Mouse (Mus musculus): Measurements from ENCODE around the gene Slc35e3. TPM values are rescaled to one million over a fixed set of nuclear protein-coding genes. Genes with fewer than 3 reads are reported as not detected.
"Not testable (repeated sequence)": the region's sequence is repeated elsewhere in the genome, so short reads cannot be mapped to it uniquely, and the experiment has no call there.

The Slc35e3 gene
- polyA plus RNA-seq, 1 experiment, result not detected

DNA sequence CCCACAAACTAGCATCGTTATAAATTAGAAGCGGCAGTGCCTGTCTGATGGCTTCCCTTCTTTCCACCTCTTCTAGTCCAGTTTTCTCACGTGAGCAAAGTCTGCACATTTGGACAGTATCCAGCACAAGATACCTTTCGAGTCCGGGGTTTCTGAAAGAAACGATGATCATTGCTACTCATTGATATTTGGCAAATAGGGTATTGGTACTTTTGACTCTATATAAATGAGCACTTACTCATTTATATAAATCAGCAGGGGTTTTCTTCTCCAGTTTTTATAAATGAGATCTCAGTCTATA is 6.6 kb downstream of the Slc35e3 start:
- Histone ChIP-seq H3K4me1 (ENCODE audit: control insufficient read depth) (peaks cover 11% of the 10 kb centered on the region), H3K36me3 (ENCODE audit: control insufficient read depth) (peaks cover 7% of the 10 kb centered on the region)
- TF ChIP-seq TAL1 (IDR thresholded peaks at IDR 0.05; ENCODE audit: low read length) (no peak), GATA1 (IDR thresholded peaks at IDR 0.05; ENCODE audit: low read length) (no peak)

DNA sequence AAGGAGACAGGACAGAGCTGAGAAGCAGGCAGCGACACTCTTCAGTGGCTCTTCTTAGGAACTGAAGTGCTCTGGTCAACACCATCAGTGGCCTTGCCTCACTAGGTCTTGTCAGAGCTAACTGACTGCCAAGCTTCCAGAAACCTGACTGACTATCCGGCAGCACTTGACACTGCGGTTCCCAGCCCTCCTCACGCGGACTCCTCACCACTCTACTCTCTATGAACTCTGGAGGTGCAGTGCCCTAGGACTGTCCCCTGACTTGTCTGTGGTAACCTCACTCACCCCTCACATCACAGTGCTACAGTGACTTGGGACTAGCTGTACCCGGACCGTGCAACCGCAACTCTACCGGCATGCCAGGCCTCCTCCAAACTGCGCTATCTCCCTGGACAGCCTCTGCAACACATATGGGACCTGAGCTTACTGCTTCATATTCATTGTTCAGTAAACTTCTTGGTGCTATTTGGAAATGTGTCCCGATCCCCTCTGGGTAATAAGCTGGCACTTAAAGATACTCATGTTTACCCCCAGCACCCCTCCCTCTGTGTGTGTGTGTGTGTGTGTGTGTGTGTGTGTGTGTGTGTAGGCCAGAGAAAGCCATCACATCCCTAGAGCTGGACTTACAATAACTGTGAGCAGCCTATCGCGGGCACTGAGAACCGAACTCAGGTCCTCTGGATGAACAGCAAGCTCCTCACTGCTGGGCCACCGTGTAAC is 7.1 kb downstream of the Slc35e3 start:
- H3K9me3 ChIP-seq (ENCODE audit: control insufficient read depth, low read length), result no peaks in the 10 kb centered on the region
- TF ChIP-seq TAL1 (IDR thresholded peaks at IDR 0.05; ENCODE audit: low read length), result no peak
- TF ChIP-seq GATA1 (IDR thresholded peaks at IDR 0.05; ENCODE audit: low read length), result no peak
- H3K27me3 ChIP-seq (ENCODE audit: control insufficient read depth), result no peaks in the 10 kb centered on the region
- H3K36me3 ChIP-seq (ENCODE audit: control insufficient read depth), result peaks cover 7% of the 10 kb centered on the region
- peaks cover 11% of the 10 kb centered on the region for H3K4me1 ChIP-seq (ENCODE audit: control insufficient read depth)
- no peak overlapping the region for H3K4me3 ChIP-seq (replicated peaks)

More for the DNA sequence above, 6.6 kb downstream of the Slc35e3 start:
- H3K27me3 ChIP-seq (ENCODE audit: control insufficient read depth), result no peaks in the 10 kb centered on the region
- no peaks in the 10 kb centered on the region for H3K9me3 ChIP-seq (ENCODE audit: control insufficient read depth, low read length)
- H3K4me3 ChIP-seq (replicated peaks), result no peak overlapping the region

DNA sequence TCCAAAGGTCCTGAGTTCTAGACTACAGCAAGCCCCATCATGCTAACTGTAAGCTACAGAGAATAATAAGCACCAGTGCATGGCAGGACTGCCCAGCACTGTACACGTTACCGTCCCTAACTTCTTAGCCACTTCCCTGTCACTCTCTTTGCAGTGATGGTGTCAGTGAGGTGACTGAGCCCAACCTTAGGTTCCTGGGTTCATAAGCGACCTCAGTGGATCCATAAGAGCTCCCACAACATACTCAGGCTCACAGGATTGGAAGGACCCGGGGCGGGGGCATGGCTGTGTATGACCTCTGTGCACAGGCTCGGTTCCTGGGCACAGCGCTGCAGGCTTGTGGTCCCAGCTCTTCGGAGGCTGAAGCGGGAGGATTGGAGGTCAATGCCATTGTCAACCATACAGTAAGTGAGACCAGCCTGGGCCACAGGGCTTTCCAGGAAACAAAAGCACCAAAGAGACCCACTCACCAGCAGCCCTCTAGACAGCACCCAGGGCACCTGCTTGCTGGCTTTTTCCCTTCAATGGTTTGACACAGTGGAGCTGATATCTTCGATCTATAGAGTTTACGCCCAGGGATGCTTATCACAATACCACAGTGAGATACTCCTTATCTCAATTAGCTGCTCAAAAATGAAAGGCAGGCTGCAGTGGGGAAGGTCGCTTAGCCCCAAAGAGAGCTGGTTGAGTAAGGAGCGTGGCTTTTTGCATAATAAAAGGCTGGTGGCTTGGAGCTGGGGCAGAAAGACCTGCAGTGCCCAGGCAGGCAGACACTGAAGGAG is 7.8 kb downstream of the Slc35e3 start:
- Histone ChIP-seq H3K27me3 (ENCODE audit: control insufficient read depth) (no peaks in the 10 kb centered on the region), H3K36me3 (ENCODE audit: control insufficient read depth) (peaks cover 7% of the 10 kb centered on the region), H3K4me1 (ENCODE audit: control insufficient read depth) (peaks cover 12% of the 10 kb centered on the region), H3K9me3 (ENCODE audit: control insufficient read depth, low read length) (no peaks in the 10 kb centered on the region), H3K4me3 (replicated peaks) (no peak overlapping the region)
- TF ChIP-seq GATA1 (IDR thresholded peaks at IDR 0.05; ENCODE audit: low read length), result no peak
- TF ChIP-seq TAL1 (IDR thresholded peaks at IDR 0.05; ENCODE audit: low read length), result no peak

DNA sequence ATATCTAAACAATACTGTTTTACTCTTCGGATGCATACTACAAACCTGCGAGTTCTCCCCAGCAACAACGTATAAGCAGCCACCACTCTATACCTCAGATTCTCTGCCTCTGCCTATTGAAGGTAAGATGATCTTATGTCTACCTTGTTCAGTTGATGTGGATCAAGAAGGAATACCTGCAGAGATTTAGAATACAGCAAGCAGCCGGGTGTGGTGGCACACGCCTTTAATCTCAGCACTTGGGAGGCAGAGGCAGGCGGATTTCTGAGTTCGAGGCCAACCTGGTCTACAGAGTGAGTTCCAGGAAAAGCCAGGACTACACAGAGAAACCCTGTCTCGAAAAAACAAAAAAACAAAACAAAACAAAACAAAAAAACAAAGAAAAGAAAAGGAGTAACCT is 8.7 kb downstream of the Slc35e3 start:
- H3K4me3 ChIP-seq (replicated peaks); H3K27me3 ChIP-seq (ENCODE audit: control insufficient read depth); H3K9me3 ChIP-seq (ENCODE audit: control insufficient read depth, low read length); H3K36me3 ChIP-seq (ENCODE audit: control insufficient read depth): not testable (repeated sequence)
- H3K4me1 ChIP-seq (ENCODE audit: control insufficient read depth), result peaks cover 21% of the 10 kb centered on the region

DNA sequence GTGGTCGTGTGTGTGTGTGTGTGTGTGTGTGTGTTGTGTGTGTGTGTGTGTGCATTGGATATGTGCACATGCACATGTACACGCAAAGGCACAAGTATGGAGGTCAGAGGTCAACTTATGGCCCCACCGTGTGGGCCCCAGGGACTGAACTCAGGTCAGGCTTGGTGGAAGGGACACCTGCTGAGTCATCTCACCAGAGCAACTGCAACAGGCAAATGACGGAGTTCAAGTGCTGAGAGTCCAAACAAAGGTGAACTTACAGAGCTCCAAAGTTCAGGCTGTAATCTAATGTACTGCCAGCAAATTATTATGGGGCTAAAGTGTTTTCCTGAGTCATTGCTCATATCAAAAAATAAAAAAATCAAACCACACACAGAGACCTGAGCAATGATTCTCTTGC is 9.1 kb downstream of the Slc35e3 start:
- peaks cover 7% of the 10 kb centered on the region for H3K36me3 ChIP-seq (ENCODE audit: control insufficient read depth)
- peaks cover 25% of the 10 kb centered on the region for H3K4me1 ChIP-seq (ENCODE audit: control insufficient read depth)
- H3K27me3 ChIP-seq (ENCODE audit: control insufficient read depth), result no peaks in the 10 kb centered on the region
- TF ChIP-seq TAL1 (IDR thresholded peaks at IDR 0.05; ENCODE audit: low read length) (no peak), GATA1 (IDR thresholded peaks at IDR 0.05; ENCODE audit: low read length) (no peak)
- H3K4me3 ChIP-seq (replicated peaks), result no peak overlapping the region
- no peaks in the 10 kb centered on the region for H3K9me3 ChIP-seq (ENCODE audit: control insufficient read depth, low read length)

DNA sequence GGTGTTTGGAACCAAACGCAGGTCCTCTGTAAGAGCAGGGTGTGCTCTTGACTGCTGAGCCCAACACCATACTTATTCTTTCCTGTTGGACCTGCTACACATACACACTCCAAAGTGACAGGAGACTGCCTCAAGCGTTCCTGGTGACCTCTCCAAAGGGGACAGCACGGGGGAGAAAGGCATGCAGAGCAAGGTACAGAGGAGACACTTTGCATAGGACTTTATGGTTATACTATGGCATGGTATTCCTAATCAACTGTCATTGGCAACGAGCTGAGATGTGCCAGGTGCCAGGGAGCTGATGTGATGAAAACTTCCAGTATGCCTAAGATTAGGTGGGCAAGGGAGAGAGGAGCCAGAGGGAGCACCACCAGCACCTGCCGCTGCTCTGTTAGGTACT is 9.6 kb downstream of the Slc35e3 start:
- H3K27me3 ChIP-seq (ENCODE audit: control insufficient read depth), result no peaks in the 10 kb centered on the region
- no peak overlapping the region for H3K4me3 ChIP-seq (replicated peaks)
- H3K4me1 ChIP-seq (ENCODE audit: control insufficient read depth), result peaks cover 29% of the 10 kb centered on the region
- no peak for TF ChIP-seq TAL1 (IDR thresholded peaks at IDR 0.05; ENCODE audit: low read length)
- no peak for TF ChIP-seq GATA1 (IDR thresholded peaks at IDR 0.05; ENCODE audit: low read length)
- H3K36me3 ChIP-seq (ENCODE audit: control insufficient read depth), result peaks cover 7% of the 10 kb centered on the region
- H3K9me3 ChIP-seq (ENCODE audit: control insufficient read depth, low read length), result no peaks in the 10 kb centered on the region

DNA sequence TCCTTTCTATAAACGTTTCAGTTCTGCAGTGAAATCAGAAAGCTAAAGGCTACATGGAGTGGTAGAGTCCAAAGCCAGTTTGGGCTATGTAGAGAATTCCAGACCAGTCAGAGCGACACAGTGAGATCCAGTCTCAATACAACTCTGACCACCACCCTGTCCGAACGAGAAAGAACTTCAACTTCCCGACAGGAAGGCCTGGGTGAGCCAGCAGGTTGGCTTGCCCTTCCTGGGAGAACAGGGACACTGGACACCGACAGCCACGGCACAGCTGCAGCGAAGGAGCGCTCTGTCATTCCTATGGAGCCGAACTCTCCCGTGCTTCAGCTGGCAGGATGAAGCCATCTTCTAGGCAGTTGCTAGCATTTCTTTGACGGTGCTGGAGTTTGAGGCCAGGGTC is 10.8 kb downstream of the Slc35e3 start:
- not testable (repeated sequence) for H3K36me3 ChIP-seq (ENCODE audit: control insufficient read depth); H3K27me3 ChIP-seq (ENCODE audit: control insufficient read depth); H3K4me3 ChIP-seq (replicated peaks); H3K9me3 ChIP-seq (ENCODE audit: control insufficient read depth, low read length)
- H3K4me1 ChIP-seq (ENCODE audit: control insufficient read depth), result peaks cover 40% of the 10 kb centered on the region

DNA sequence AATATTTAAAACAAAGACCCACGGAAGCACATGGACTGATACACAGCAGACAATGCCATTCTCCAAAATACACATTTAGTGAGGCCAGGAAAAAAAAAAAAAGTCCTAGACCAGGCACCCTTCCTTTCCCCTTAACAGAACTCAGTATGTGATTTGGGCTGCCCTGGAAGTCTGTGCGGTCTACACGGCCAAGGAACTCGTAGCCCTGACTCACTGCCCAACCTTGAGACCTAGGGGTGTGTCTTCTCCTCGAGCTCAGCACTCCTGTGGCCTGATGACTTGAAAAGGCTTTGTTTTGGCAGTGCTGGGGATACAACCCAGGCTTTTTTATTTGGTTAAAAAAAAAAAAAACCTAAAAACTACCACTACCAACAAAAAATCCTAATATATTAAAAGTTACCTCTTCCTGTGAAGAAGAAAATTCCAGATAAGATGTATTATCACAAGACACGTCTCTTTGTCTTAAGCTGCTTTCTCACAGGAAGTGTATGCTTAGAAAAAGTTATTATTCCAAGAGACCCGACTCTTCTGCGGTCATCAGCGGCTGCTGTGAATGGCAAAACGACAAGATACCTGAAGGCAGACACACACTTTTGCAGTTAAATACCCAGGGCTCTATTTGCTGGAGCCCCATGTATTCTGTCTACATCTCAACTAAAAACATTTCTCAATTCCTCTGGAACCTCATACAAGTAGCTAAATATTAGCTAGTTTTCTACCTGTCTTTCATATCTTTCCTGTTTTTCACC is 11.9 kb downstream of the Slc35e3 start:
- peaks cover 40% of the 10 kb centered on the region for H3K4me1 ChIP-seq (ENCODE audit: control insufficient read depth)
- H3K4me3 ChIP-seq (replicated peaks); H3K36me3 ChIP-seq (ENCODE audit: control insufficient read depth); H3K27me3 ChIP-seq (ENCODE audit: control insufficient read depth); H3K9me3 ChIP-seq (ENCODE audit: control insufficient read depth, low read length): not testable (repeated sequence)

DNA sequence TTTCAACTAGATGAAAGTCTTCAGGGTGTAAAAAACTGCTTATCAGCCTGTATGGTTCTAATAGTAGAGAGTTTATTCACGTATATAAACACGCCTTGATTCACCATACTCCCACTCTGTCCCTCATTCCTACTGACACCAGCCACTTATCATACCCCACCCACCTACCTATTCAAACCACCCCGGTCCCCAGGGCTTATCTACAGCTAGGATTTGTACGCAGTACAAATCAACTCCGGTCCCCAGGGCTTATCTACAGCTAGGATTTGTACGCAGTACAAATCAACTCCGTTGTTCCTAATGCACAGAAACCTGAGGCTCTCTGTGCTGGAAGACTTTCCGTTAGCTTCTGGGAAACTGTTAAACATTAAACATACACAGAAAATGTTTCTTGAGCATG is 12.5 kb downstream of the Slc35e3 start:
- H3K9me3 ChIP-seq (ENCODE audit: control insufficient read depth, low read length); H3K27me3 ChIP-seq (ENCODE audit: control insufficient read depth); H3K36me3 ChIP-seq (ENCODE audit: control insufficient read depth); H3K4me3 ChIP-seq (replicated peaks): not testable (repeated sequence)
- peaks cover 35% of the 10 kb centered on the region for H3K4me1 ChIP-seq (ENCODE audit: control insufficient read depth)
